Comparison of ENCODE assay signal across 24 mouse cellular contexts in the genomic region with DNA sequence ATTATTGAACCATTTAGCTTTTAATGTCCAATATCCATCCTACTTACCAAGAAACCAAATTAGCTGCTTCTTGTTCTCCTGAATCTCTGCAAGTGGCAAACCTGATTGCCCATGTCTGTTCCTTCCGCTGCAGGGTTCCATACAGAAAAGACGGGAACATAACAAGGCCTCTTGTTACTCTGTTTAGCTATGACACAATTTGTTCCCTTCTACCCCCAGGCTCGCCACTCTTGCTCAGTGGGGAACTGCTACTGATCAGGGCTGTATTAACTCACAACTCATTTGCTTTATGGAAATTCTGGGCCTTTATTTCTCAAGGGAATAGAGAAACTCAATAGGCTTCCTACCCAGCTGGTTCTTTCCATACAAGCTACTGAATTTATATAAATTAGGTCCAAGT.
DNase-seq lines count a peak whose midpoint lies in the region; ATAC-seq and TF ChIP-seq lines count a peak whose summit lies in the region.
"Had no signal": no experiment of that assay in that cellular context is flagged by ENCODE, and none has a peak within 500 bp of the region (broad histone marks: within the 10 kb centered on the region; RNA-seq: fewer than 3 reads in every experiment).

No protein-coding gene starts in this region.

- no peaks in the 10 kb centered on the region for H3K9me3 ChIP-seq in forebrain, embryonic 13.5 days (replicated peaks)
- no peaks in the 10 kb centered on the region for H3K9me3 ChIP-seq in forebrain, postnatal 0 days (ENCODE audit: low read length)
- H3K9me3 ChIP-seq in forebrain, embryonic 16.5 days (ENCODE audit: control insufficient read depth, low read length) = no peaks in the 10 kb centered on the region
- no peaks in the 10 kb centered on the region for H3K9me3 ChIP-seq in forebrain, embryonic 10.5 days
- no peaks in the 10 kb centered on the region for H3K9me3 ChIP-seq in midbrain, postnatal 0 days (ENCODE audit: low read length)
- H3K9me3 ChIP-seq in midbrain, embryonic 11.5 days (ENCODE audit: control insufficient read depth, low read length) = no peaks in the 10 kb centered on the region
- H3K9me3 ChIP-seq: embryonic facial prominence, embryonic 13.5 days; embryonic facial prominence, embryonic 15.5 days; G1E had no signal

- peak; percentile 66 for ATAC-seq in forebrain, embryonic 13.5 days
- ATAC-seq in forebrain, postnatal 0 days = no peak
- peak; percentile 79 for ATAC-seq in forebrain, embryonic 16.5 days
- ATAC-seq in midbrain, postnatal 0 days (ENCODE audit: low FRiP score) = no peak
- ATAC-seq in midbrain, embryonic 11.5 days (ENCODE audit: low FRiP score) = no peak
- ATAC-seq: activated CD4-positive, CD25-positive, alpha-beta regulatory T cell, adult 4 months; Patski had no signal

- no peak overlapping the region for H3K9ac ChIP-seq in forebrain, embryonic 13.5 days
- H3K9ac ChIP-seq in forebrain, postnatal 0 days = no peak overlapping the region
- H3K9ac ChIP-seq in forebrain, embryonic 16.5 days (replicated peaks; ENCODE audit: low read depth, low read length) = no peak overlapping the region
- H3K9ac ChIP-seq in midbrain, postnatal 0 days (replicated peaks; ENCODE audit: low read length, poor library complexity, severe bottlenecking) = no peak overlapping the region
- no peak overlapping the region for H3K9ac ChIP-seq in midbrain, embryonic 11.5 days (ENCODE audit: low read length)
- H3K9ac ChIP-seq: embryonic facial prominence, embryonic 13.5 days; embryonic facial prominence, embryonic 15.5 days had no signal

- H3K4me3 ChIP-seq in forebrain, embryonic 13.5 days = no peak overlapping the region
- H3K4me3 ChIP-seq in forebrain, postnatal 0 days (ENCODE audit: low read depth, low read length) = no peak overlapping the region
- H3K4me3 ChIP-seq in forebrain, embryonic 16.5 days (replicated peaks; ENCODE audit: low read length) = no peak overlapping the region
- H3K4me3 ChIP-seq in forebrain, embryonic 10.5 days = no peak overlapping the region
- no peak overlapping the region for H3K4me3 ChIP-seq in midbrain, postnatal 0 days (ENCODE audit: low read depth, low read length)
- no peak overlapping the region for H3K4me3 ChIP-seq in midbrain, embryonic 11.5 days (ENCODE audit: low read depth, low read length)
- H3K4me3 ChIP-seq: embryonic facial prominence, embryonic 13.5 days; embryonic facial prominence, embryonic 15.5 days; erythroblast, embryonic 14.5 days; gastrocnemius, adult 2 months had no signal

- no peaks in the 10 kb centered on the region for H3K4me1 ChIP-seq in forebrain, embryonic 13.5 days
- no peaks in the 10 kb centered on the region for H3K4me1 ChIP-seq in forebrain, postnatal 0 days (ENCODE audit: insufficient read depth)
- H3K4me1 ChIP-seq in forebrain, embryonic 16.5 days (replicated peaks; ENCODE audit: control insufficient read depth, insufficient read depth, low read length) = no peaks in the 10 kb centered on the region
- H3K4me1 ChIP-seq in forebrain, embryonic 10.5 days = no peaks in the 10 kb centered on the region
- no peaks in the 10 kb centered on the region for H3K4me1 ChIP-seq in midbrain, postnatal 0 days (ENCODE audit: insufficient read depth, low read length)
- no peaks in the 10 kb centered on the region for H3K4me1 ChIP-seq in midbrain, embryonic 11.5 days (ENCODE audit: control insufficient read depth, insufficient read depth, low read length)
- H3K4me1 ChIP-seq: embryonic facial prominence, embryonic 13.5 days; embryonic facial prominence, embryonic 15.5 days had no signal

- DNase-seq in forebrain, postnatal 0 days = no peak
- DNase-seq in forebrain, embryonic 10.5 days (ENCODE audit: extremely low spot score, low spot score) = no peak
- peak; percentile 5 for DNase-seq in midbrain, postnatal 0 days (ENCODE audit: low spot score)
- DNase-seq in midbrain, embryonic 11.5 days (ENCODE audit: low spot score, missing footprints) = no peak
- peak; percentile 61 for DNase-seq in brain, embryonic 14.5 days (ENCODE audit: low read depth)
- no peak for DNase-seq in embryo, embryonic 11 days
- DNase-seq: adrenal gland, adult 8-10 months; adrenal gland, postnatal 14 days; adrenal gland, postnatal 36 days; cerebellum, adult 11 months; cerebellum, adult 18-20 months; cerebellum, adult 8-10 months; cerebellum, adult 9-11 months; cerebellum, postnatal 14 days; cerebellum, postnatal 36 days; gastrocnemius, adult 2 months had no signal

- WGBS in forebrain, embryonic 13.5 days = 36% methylated on average over 3 of the region's 3 CpGs
- 25% methylated on average over 3 of the region's 3 CpGs for WGBS in forebrain, postnatal 0 days
- 28% methylated on average over 3 of the region's 3 CpGs for WGBS in forebrain, embryonic 16.5 days
- 70% methylated on average over 3 of the region's 3 CpGs for WGBS in forebrain, embryonic 10.5 days
- WGBS in midbrain, postnatal 0 days = 61% methylated on average over 3 of the region's 3 CpGs
- 77% methylated on average over 3 of the region's 3 CpGs for whole genome bisulfite sequencing in midbrain, embryonic 11.5 days

- no peak for TF ChIP-seq CTCF in forebrain, postnatal 0 days (IDR thresholded peaks at IDR 0.05; ENCODE audit: low read depth)
- TF ChIP-seq CTCF in midbrain, postnatal 0 days (IDR thresholded peaks at IDR 0.05) = no peak
- TF ChIP-seq CTCF in brain, embryonic 14.5 days (IDR thresholded peaks at IDR 0.05; ENCODE audit: borderline replicate concordance, extremely low read depth, insufficient read depth, insufficient read length) = no peak

- no peaks in the 10 kb centered on the region for H3K27me3 ChIP-seq in forebrain, embryonic 13.5 days
- H3K27me3 ChIP-seq in forebrain, postnatal 0 days (ENCODE audit: insufficient read depth, low read length) = no peaks in the 10 kb centered on the region
- H3K27me3 ChIP-seq in forebrain, embryonic 16.5 days (replicated peaks; ENCODE audit: control insufficient read depth, insufficient read depth, low read length) = no peaks in the 10 kb centered on the region
- H3K27me3 ChIP-seq in forebrain, embryonic 10.5 days (ENCODE audit: poor library complexity, severe bottlenecking) = no peaks in the 10 kb centered on the region
- no peaks in the 10 kb centered on the region for H3K27me3 ChIP-seq in midbrain, postnatal 0 days (ENCODE audit: insufficient read depth, low read length)
- no peaks in the 10 kb centered on the region for H3K27me3 ChIP-seq in midbrain, embryonic 11.5 days (ENCODE audit: control insufficient read depth, insufficient read depth, low read length)
- H3K27me3 ChIP-seq: embryonic facial prominence, embryonic 13.5 days; embryonic facial prominence, embryonic 15.5 days; Patski had no signal

- no peak overlapping the region for H3K4me2 ChIP-seq in forebrain, embryonic 13.5 days
- H3K4me2 ChIP-seq in forebrain, postnatal 0 days (ENCODE audit: low read depth) = no peak overlapping the region
- no peak overlapping the region for H3K4me2 ChIP-seq in forebrain, embryonic 16.5 days (ENCODE audit: low read length)
- H3K4me2 ChIP-seq in midbrain, postnatal 0 days (ENCODE audit: low read depth, low read length, poor library complexity, severe bottlenecking) = no peak overlapping the region
- no peak overlapping the region for H3K4me2 ChIP-seq in midbrain, embryonic 11.5 days
- H3K4me2 ChIP-seq: embryonic facial prominence, embryonic 13.5 days; embryonic facial prominence, embryonic 15.5 days had no signal

- H3K36me3 ChIP-seq in forebrain, embryonic 13.5 days (ENCODE audit: poor library complexity, severe bottlenecking) = no peaks in the 10 kb centered on the region
- H3K36me3 ChIP-seq in forebrain, postnatal 0 days (ENCODE audit: insufficient read depth) = no peaks in the 10 kb centered on the region
- H3K36me3 ChIP-seq in forebrain, embryonic 16.5 days (ENCODE audit: control insufficient read depth, insufficient read depth) = no peaks in the 10 kb centered on the region
- H3K36me3 ChIP-seq in forebrain, embryonic 10.5 days (replicated peaks) = no peaks in the 10 kb centered on the region
- H3K36me3 ChIP-seq in midbrain, postnatal 0 days (ENCODE audit: insufficient read depth, low read length) = no peaks in the 10 kb centered on the region
- H3K36me3 ChIP-seq in midbrain, embryonic 11.5 days (ENCODE audit: control insufficient read depth, insufficient read depth, low read length) = no peaks in the 10 kb centered on the region
- H3K36me3 ChIP-seq: embryonic facial prominence, embryonic 13.5 days; embryonic facial prominence, embryonic 15.5 days; G1E had no signal

- no peak for TF ChIP-seq POLR2A in brain, embryonic 14.5 days (IDR thresholded peaks at IDR 0.05; ENCODE audit: borderline replicate concordance, extremely low read depth, insufficient read depth, insufficient read length, poor library complexity, severe bottlenecking)

- H3K27ac ChIP-seq in forebrain, embryonic 13.5 days = no peak overlapping the region
- no peak overlapping the region for H3K27ac ChIP-seq in forebrain, postnatal 0 days (ENCODE audit: low read depth, low read length)
- no peak overlapping the region for H3K27ac ChIP-seq in forebrain, embryonic 16.5 days (ENCODE audit: low read length)
- H3K27ac ChIP-seq in forebrain, embryonic 10.5 days = no peak overlapping the region
- H3K27ac ChIP-seq in midbrain, postnatal 0 days (ENCODE audit: low read depth, low read length) = no peak overlapping the region
- no peak overlapping the region for H3K27ac ChIP-seq in midbrain, embryonic 11.5 days (ENCODE audit: low read depth, low read length)
- H3K27ac ChIP-seq: embryonic facial prominence, embryonic 13.5 days; embryonic facial prominence, embryonic 15.5 days; gastrocnemius, adult 2 months had no signal

Comparison
In these comparisons a context has a peak if more than half of its experiments do, and no peak if none do; other contexts are left out.
1. ATAC-seq: peak in forebrain, embryonic 13.5 days (single experiment) and forebrain, embryonic 16.5 days (single experiment); none in forebrain, postnatal 0 days (single experiment), midbrain, postnatal 0 days (single experiment) and midbrain, embryonic 11.5 days (single experiment).
2. DNase-seq: peak in midbrain, postnatal 0 days (single experiment) and brain, embryonic 14.5 days (single experiment); none in forebrain, postnatal 0 days (single experiment), forebrain, embryonic 10.5 days (single experiment), midbrain, embryonic 11.5 days (single experiment) and embryo, embryonic 11 days (single experiment).